Mouse (Mus musculus) forebrain, embryonic 15.5 days (tissue): ENCODE data around the gene Frrs1l. TPM values are rescaled to one million over a fixed set of nuclear protein-coding genes. Genes with fewer than 3 reads are reported as not detected.

Experiments
- ATAC-seq: fragments of 200-750 bp; cut with Nextera tagmentation; replicated peaks from 2 replicates; pipeline ENCODE4 v1.8.0; 2017; ENCODE audit warnings: mild to moderate bottlenecking, moderate TSS enrichment, moderate library complexity
- H3K27ac ChIP-seq: fragments of 300-500 bp; sonication (generic); replicated peaks from 2 replicates; pipeline ENCODE4 v1.5.1; 2015; ENCODE audit warnings: mild to moderate bottlenecking, inconsistent platforms
- H3K27me3 ChIP-seq: fragments of 300-500 bp; sonication (generic); 2 replicates; pipeline ENCODE4 v1.6.1; 2015; ENCODE audit warnings: inconsistent platforms
- H3K36me3 ChIP-seq: fragments of 300-500 bp; sonication (generic); 2 replicates; pipeline ENCODE4 v1.6.1; 2015; ENCODE audit warnings: mild to moderate bottlenecking, inconsistent platforms
- H3K4me1 ChIP-seq: fragments of 300-500 bp; sonication (generic); 2 replicates; pipeline ENCODE4 v1.6.1; 2015; ENCODE audit warnings: inconsistent platforms
- H3K4me2 ChIP-seq: fragments of 300-500 bp; sonication (generic); replicated peaks from 2 replicates; pipeline ENCODE4 v1.6.1; 2015; ENCODE audit warnings: mild to moderate bottlenecking, inconsistent platforms
- H3K4me3 ChIP-seq: fragments of 300-500 bp; sonication (generic); 2 replicates; pipeline ENCODE4 v1.5.1; 2015; ENCODE audit warnings: mild to moderate bottlenecking, inconsistent platforms
- H3K9ac ChIP-seq: fragments of 300-500 bp; sonication (generic); replicated peaks from 2 replicates; pipeline ENCODE4 v1.6.1; 2015; ENCODE audit warnings: mild to moderate bottlenecking, inconsistent platforms
- H3K9me3 ChIP-seq: fragments of 300-500 bp; sonication (generic); 2 replicates; pipeline ENCODE4 v1.6.1; 2016; ENCODE audit warnings: inconsistent platforms
- WGBS: fragments of 180-500 bp; shearing (Covaris S2); methylation state at CpG from one replicate; pipeline ENCODE4 v1.1.7; 2015; ENCODE audit warnings: mixed read lengths; 5-methylcytosine and 5-hydroxymethylcytosine counted together
- polyA plus RNA-seq: library from polyadenylated mRNA; unstranded; fragments of >200 nt; fragmentation: Nextera tagmentation; extraction: Ambion mirVana; gene quantifications from 2 replicates; pipeline ENCODE4 v1.2.1, GENCODE M21; 2015

Gene Frrs1l
- polyA plus RNA-seq, 1 experiment from 2014 or later: 23.5 TPM

GRCm38 (mm10) chr4:56937136-56937535, 53.1 kb downstream of the Frrs1l start:
- no peak overlapping the region for H3K4me2 ChIP-seq
- no peak overlapping the region for H3K4me3 ChIP-seq
- ATAC-seq: no peak
- H3K36me3 ChIP-seq: peaks cover 5% of the 10 kb centered on the region; the same call in 1 of the 2 replicates
- H3K9me3 ChIP-seq: no peaks in the 10 kb centered on the region
- H3K27me3 ChIP-seq: no peaks in the 10 kb centered on the region
- H3K4me1 ChIP-seq: peaks cover 4% of the 10 kb centered on the region; the same call in 1 of the 2 replicates
- H3K27ac ChIP-seq: no peak overlapping the region
- 74% methylated on average over 6 of the region's 6 CpGs for WGBS
- no peak overlapping the region for H3K9ac ChIP-seq

GRCm38 (mm10) chr4:56935327-56935726, 54.9 kb downstream of the Frrs1l start:
- no CpG with 5 or more reads among the region's 1 CpGs for WGBS
- ATAC-seq: no peak

GRCm38 (mm10) chr4:56933154-56933553, 57.0 kb downstream of the Frrs1l start:
- Histone ChIP-seq H3K4me2 (no peak overlapping the region), H3K9ac (no peak overlapping the region), H3K4me3 (no peak overlapping the region), H3K27me3 (no peaks in the 10 kb centered on the region), H3K36me3 (peaks cover 5% of the 10 kb centered on the region; the same call in 1 of the 2 replicates), H3K4me1 (peaks cover 5% of the 10 kb centered on the region; the same call in 1 of the 2 replicates), H3K27ac (no peak overlapping the region), H3K9me3 (no peaks in the 10 kb centered on the region)
- ATAC-seq: no peak
- 94% methylated on average over 4 of the region's 4 CpGs for WGBS

More at GRCm38 (mm10) chr4:56935327-56935726, 54.9 kb downstream of the Frrs1l start:
- no peaks in the 10 kb centered on the region for H3K27me3 ChIP-seq
- H3K9ac ChIP-seq: no peak overlapping the region
- H3K4me1 ChIP-seq: no peaks in the 10 kb centered on the region; the same call in 1 of the 2 replicates
- no peak overlapping the region for H3K4me3 ChIP-seq
- peaks cover 5% of the 10 kb centered on the region; the same call in 1 of the 2 replicates for H3K36me3 ChIP-seq
- no peak overlapping the region for H3K4me2 ChIP-seq
- H3K27ac ChIP-seq: no peak overlapping the region
- no peaks in the 10 kb centered on the region for H3K9me3 ChIP-seq

- Histone ChIP-seq H3K27me3 (no peaks in the 10 kb centered on the region), H3K9ac (no peak overlapping the region), H3K4me1 (peaks cover 11% of the 10 kb centered on the region; the same call in 1 of the 2 replicates), H3K27ac (no peak overlapping the region), H3K4me2 (no peak overlapping the region), H3K9me3 (no peaks in the 10 kb centered on the region), H3K36me3 (peaks cover 5% of the 10 kb centered on the region; the same call in 1 of the 2 replicates), H3K4me3 (no peak overlapping the region)
- no peak for ATAC-seq
- 44% methylated on average over 7 of the region's 7 CpGs for WGBS
Observed at GRCm38 (mm10) chr4:56932096-56932495, 58.1 kb downstream of the Frrs1l start.

GRCm38 (mm10) chr4:56930312-56930711, 59.9 kb downstream of the Frrs1l start:
- Histone ChIP-seq H3K27ac (no peak overlapping the region), H3K9me3 (no peaks in the 10 kb centered on the region), H3K4me3 (no peak overlapping the region), H3K4me2 (no peak overlapping the region), H3K9ac (no peak overlapping the region), H3K36me3 (peaks cover 5% of the 10 kb centered on the region; the same call in 1 of the 2 replicates), H3K4me1 (peaks cover 11% of the 10 kb centered on the region; the same call in 1 of the 2 replicates), H3K27me3 (no peaks in the 10 kb centered on the region)
- WGBS: 85% methylated on average over 4 of the region's 4 CpGs
- no peak for ATAC-seq

- Histone ChIP-seq H3K27ac (no peak overlapping the region), H3K4me3 (no peak overlapping the region), H3K4me2 (no peak overlapping the region), H3K9me3 (no peaks in the 10 kb centered on the region), H3K9ac (no peak overlapping the region), H3K4me1 (peaks cover 11% of the 10 kb centered on the region; the same call in 1 of the 2 replicates), H3K36me3 (peaks cover 29% of the 10 kb centered on the region), H3K27me3 (no peaks in the 10 kb centered on the region)
- no peak for ATAC-seq
- WGBS: 86% methylated on average over 4 of the region's 4 CpGs
Observed at GRCm38 (mm10) chr4:56926971-56927370, 63.2 kb downstream of the Frrs1l start.

GRCm38 (mm10) chr4:56922229-56922628, 68.0 kb downstream of the Frrs1l start:
- Histone ChIP-seq H3K4me3 (no peak overlapping the region), H3K9ac (no peak overlapping the region), H3K27me3 (no peaks in the 10 kb centered on the region), H3K9me3 (no peaks in the 10 kb centered on the region), H3K27ac (no peak overlapping the region), H3K36me3 (peaks cover 33% of the 10 kb centered on the region), H3K4me2 (no peak overlapping the region), H3K4me1 (no peaks in the 10 kb centered on the region)
- no peak for ATAC-seq
- WGBS: 95% methylated on average over 11 of the region's 11 CpGs

GRCm38 (mm10) chr4:56915732-56916325, 74.4 kb downstream of the Frrs1l start:
- Histone ChIP-seq H3K4me3 (no peak overlapping the region), H3K9ac (no peak overlapping the region), H3K27ac (no peak overlapping the region), H3K27me3 (no peaks in the 10 kb centered on the region), H3K4me1 (no peaks in the 10 kb centered on the region), H3K4me2 (no peak overlapping the region), H3K9me3 (no peaks in the 10 kb centered on the region), H3K36me3 (peaks cover 13% of the 10 kb centered on the region)
- WGBS: 90% methylated on average over 15 of the region's 15 CpGs
- ATAC-seq: no peak

GRCm38 (mm10) chr4:56914761-56915160, 75.4 kb downstream of the Frrs1l start:
- WGBS: 76% methylated on average over 1 of the region's 1 CpGs
- no peaks in the 10 kb centered on the region for H3K27me3 ChIP-seq
- no peak overlapping the region for H3K4me2 ChIP-seq
- no peak overlapping the region for H3K9ac ChIP-seq
- peaks cover 23% of the 10 kb centered on the region for H3K36me3 ChIP-seq
- H3K27ac ChIP-seq: no peak overlapping the region
- ATAC-seq: no peak
- no peak overlapping the region for H3K4me3 ChIP-seq
- no peaks in the 10 kb centered on the region for H3K9me3 ChIP-seq
- no peaks in the 10 kb centered on the region for H3K4me1 ChIP-seq

GRCm38 (mm10) chr4:56914338-56914737, 75.9 kb downstream of the Frrs1l start:
- Histone ChIP-seq H3K4me3 (no peak overlapping the region), H3K36me3 (peaks cover 26% of the 10 kb centered on the region), H3K27ac (no peak overlapping the region), H3K9me3 (no peaks in the 10 kb centered on the region), H3K27me3 (no peaks in the 10 kb centered on the region), H3K9ac (no peak overlapping the region), H3K4me1 (no peaks in the 10 kb centered on the region), H3K4me2 (no peak overlapping the region)
- 92% methylated on average over 6 of the region's 6 CpGs for WGBS
- ATAC-seq: no peak

- no peak overlapping the region for H3K9ac ChIP-seq
- peaks cover 34% of the 10 kb centered on the region for H3K36me3 ChIP-seq
- no peak overlapping the region for H3K27ac ChIP-seq
- H3K4me1 ChIP-seq: no peaks in the 10 kb centered on the region
- H3K4me2 ChIP-seq: no peak overlapping the region
- ATAC-seq: no peak
- no peak overlapping the region for H3K4me3 ChIP-seq
- H3K9me3 ChIP-seq: no peaks in the 10 kb centered on the region
- H3K27me3 ChIP-seq: no peaks in the 10 kb centered on the region
- 86% methylated on average over 7 of the region's 7 CpGs for WGBS
Observed at GRCm38 (mm10) chr4:56912382-56913001, 77.7 kb downstream of the Frrs1l start.

GRCm38 (mm10) chr4:56909568-56909967, 80.6 kb downstream of the Frrs1l start:
- WGBS: 93% methylated on average over 3 of the region's 3 CpGs
- Histone ChIP-seq H3K4me2 (no peak overlapping the region), H3K4me1 (no peaks in the 10 kb centered on the region), H3K4me3 (no peak overlapping the region), H3K36me3 (peaks cover 39% of the 10 kb centered on the region), H3K27ac (no peak overlapping the region), H3K9me3 (no peaks in the 10 kb centered on the region), H3K9ac (no peak overlapping the region), H3K27me3 (no peaks in the 10 kb centered on the region)
- ATAC-seq: no peak
